Mouse (Mus musculus): ENCODE results near the gene 4930518I15Rik. TPM values are rescaled to one million over a fixed set of nuclear protein-coding genes. Genes with fewer than 3 reads are reported as not detected.
"Not testable (repeated sequence)": the region's sequence is repeated elsewhere in the genome, so short reads cannot be mapped to it uniquely, and the experiment has no call there.

Gene 4930518I15Rik
- 1 to 10 TPM; 4.3 to 5.2 TPM for total RNA-seq (2021)
- long read RNA-seq, experiment 1, result 0 reads
- long read RNA-seq, experiment 2, partial matches to known transcripts, result 0 of 1 reads
- long read RNA-seq, experiment 2, other reads (novel, unspliced or antisense), result 0 of 1 reads

DNA sequence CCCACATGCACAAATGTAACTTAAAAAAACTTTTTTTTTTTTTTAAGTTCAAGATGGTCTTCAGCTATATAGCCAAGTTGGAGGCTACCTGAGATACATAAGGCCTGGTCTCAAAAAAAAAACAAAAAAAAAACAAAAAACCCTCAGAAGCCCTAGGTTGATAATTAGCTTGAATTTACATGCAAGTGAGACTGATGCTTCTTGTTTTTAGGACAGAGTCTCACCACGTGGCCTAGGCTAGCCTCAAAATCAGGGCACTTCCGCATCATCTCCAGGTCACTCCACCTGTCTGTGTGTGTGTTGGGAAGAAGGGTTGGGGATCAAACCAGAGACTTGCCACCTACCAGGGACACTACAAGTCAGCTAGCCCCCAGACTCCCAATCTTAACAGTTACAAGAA, at the start of gene 4930518I15Rik:
Gene 4930518I15Rik, minus strand, starts transcription at position 112 of the 400 bp plus-strand sequence.
- DNase-seq (ENCODE audit: low spot score in 2 of 2), result no peak

DNA sequence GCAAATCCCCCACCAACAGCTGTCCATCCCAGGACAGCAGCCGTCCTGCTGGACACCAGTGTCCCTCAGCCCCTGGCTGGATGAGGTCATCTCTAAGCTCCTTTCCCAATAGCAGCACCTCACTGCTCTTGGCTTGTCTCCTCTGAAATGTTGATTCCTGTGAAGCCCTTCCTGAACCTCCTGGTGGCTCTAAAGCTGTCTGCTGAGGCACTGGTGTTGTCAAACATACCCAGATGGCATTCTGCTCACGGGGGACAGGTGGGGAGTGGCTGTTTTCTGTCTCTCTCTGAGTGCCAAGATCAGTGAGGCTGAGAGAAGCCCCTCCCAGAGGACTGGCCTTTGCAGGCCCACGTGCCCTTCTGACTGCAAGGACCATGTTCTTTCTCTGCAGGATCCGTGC, 48.2 kb upstream of the 4930518I15Rik start:
- not testable (repeated sequence) for DNase-seq (ENCODE audit: low spot score in 2 of 2)

DNA sequence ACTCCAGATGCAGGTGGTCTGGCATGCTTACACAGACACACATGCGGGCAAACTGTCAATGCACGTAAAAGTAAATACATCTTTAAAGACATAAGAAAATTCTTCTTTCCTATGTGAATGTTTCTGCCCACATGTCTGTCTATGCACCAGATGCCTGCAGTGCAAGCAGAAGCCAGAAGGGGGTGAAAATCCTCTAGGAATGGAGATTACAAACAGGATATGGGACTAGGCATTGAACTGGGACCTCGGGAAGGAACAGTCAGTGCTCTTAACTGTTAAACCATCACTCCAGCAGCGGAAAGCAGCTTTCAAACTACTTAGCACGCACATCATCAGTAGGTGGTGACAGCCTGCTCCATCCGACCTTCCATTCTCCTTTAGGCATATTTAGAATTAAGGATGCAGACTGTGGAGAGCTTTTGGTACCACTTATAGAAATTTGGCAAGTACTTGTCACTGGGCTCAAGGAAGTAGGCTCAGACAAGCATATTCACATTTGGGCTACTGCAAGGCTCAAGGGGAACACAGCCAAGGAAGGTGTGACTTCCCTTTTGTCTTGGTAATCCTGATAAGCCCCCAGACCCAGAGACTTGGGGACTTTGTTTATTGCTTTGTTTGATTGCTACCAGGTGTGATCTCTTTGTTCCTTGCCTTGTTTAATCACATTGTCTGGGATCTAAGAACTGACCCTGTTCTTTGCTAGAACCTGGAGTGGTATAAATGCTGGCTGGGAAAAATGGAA, 47.4 kb upstream of the 4930518I15Rik start:
- DNase-seq (ENCODE audit: low spot score in 2 of 2), result peak in 1 of 2 experiments; percentile 28

DNA sequence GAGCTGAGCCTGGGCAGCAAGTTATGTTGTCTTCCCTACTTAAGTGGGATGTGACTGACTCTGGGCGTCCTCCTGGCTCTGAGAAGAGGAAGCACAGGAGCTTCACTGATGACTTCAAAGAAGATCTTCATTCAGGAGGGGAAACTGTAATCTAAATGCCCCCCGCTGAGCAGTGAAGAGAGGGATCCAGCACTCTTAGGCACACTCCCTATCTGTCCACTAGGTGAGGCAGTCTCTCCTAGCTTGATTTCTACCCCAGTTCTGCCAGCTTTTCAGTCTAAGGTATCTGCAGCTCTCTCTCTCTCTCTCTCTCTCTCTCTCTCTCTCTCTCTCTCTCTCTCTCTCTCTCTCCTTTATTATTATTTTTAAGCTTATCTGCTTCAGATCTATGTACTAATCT, 45.6 kb upstream of the 4930518I15Rik start:
- DNase-seq (ENCODE audit: low spot score in 2 of 2), result no peak

DNA sequence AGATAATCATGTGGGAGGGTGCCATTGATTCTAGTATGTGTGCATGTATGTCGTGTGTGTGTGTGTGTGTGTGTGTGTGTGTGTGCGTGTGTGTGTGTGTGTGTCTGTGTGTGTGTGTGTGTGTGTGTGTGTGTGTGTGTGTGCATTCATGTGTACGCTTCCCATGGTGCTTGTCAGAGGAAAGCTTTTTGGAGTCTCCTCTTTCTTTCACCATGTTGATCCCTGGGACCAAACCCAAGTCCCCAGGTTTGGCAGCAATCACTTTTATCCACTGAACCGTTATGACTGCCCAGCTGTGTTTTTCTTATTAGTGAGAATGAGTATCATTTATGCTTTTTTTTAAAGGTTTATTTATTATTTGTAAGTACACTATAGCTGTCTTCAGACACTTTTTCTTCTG, 44.7 kb upstream of the 4930518I15Rik start:
- DNase-seq (ENCODE audit: low spot score in 2 of 2), result not testable (repeated sequence)

DNA sequence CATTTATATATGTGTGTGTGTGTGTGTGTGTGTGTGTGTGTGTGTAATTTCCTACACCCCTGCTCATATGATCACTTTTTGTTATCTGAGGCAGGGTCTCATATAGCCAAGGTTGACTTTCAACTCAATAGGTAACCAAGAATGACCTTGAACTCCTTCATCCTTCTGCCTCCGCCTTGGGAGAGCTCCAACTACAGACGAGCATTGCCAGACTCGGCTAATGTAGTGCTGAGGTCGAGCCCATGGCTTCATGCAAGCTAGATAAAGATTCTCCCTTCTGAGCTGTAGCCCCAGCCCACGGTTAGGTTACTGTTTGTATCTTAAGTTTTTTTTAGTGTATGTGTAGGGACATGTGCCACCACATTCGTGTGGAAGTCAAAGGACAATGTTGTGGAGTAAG, 44.1 kb upstream of the 4930518I15Rik start:
- no peak for DNase-seq (ENCODE audit: low spot score in 2 of 2)

DNA sequence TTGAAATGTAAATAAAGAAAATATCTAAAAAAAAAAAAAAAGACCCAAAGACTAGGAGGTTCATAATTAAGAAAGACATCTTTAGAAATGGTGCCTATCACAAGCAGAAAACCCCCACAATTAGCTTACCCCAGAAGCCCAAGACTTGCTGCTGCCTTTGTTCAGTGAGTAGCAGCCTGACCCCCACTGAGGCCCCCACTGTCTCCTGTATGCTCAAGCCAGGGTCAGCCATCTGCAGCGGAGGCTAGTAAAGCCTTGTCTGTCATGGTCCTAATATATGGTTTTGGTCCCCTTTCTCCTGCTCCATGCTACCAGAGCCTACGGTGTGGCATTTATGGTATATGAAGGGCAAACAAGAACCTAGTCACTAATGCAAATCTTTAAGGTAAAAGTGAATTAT, 43.6 kb upstream of the 4930518I15Rik start:
- DNase-seq (ENCODE audit: low spot score in 2 of 2), result no peak

DNA sequence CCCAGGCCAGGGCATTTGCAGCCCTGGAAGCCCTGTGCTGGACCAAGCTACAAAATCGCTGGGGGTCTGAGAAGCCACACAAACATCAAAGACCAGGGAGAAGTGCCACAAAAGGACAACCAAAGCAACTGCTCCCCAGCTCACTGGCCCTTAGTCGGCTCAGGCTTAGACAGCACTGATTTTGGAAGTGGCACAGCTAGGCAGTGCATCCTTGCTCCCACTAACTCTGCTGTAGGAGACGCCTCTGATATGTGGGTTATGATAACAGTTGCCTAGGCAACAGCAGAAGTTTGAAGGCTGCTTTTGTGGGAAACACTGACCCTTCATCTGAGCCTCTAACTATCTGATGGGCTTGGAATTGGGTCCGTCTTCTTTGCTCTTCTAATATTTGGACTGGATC, 41.4 kb upstream of the 4930518I15Rik start:
- DNase-seq (ENCODE audit: low spot score in 2 of 2), result no peak

DNA sequence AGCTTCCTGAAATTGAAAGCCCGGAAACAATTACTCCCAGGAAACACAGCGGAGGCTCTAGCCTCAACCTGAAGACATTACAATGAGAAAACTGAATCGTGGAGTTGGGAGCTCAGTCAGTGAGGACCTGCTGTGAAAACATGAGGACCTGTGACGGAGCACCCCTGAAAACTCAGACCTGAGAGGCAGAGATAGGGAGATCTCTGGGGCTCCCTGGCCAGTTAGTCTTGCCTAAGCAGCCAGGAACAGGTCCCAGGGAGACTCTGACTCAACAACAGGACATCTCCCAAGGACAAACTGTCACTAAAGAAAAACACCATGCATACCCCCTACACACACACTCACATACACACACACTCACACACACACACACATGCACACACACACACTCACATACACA, 40.6 kb upstream of the 4930518I15Rik start:
- no peak for DNase-seq (ENCODE audit: low spot score in 2 of 2)

DNA sequence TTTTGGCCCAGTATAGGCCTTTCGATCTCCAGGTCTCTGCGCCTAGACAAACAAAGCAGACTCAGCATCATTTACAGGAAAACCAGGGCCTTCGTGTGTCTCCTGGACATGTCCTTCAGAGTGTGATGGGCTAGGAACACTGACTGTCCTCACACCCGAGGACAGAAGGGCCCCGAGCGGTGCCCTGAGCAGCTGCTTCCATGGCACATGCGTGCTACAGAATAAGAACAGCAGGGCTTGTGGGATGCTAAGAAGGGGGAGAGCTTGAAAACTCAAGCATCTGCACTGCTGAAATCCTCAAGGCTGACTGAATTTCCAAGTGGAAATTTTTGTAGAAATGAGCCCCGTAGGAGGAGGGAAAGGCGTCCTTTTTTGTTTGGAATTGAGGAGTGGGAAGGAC, 39.3 kb upstream of the 4930518I15Rik start:
- DNase-seq (ENCODE audit: low spot score in 2 of 2), result no peak

DNA sequence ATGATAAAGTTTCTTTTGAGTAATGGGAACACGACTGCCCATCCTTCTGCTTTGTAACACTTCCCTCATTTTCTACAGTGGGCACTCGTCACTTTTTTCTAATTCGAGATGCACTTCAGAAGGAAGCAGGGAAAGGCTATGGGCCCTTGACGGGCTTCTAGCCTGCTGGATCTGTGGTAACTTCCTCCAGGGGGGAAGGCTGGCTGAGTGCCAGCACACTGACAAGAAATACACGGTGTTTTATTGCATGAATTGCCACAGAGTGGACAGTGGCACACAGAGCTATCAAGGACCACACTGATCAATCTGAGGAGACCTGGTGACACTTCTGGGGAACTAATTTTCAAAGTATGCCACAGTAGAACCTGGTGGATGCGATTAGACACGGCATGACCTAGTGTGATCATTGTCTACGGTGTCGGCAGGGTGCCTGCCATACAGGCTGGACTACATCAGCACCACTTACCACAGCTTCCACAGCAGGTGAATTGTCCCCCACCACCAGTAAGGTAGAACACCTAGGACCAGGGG, 38.7 kb upstream of the 4930518I15Rik start:
- no peak for DNase-seq (ENCODE audit: low spot score in 2 of 2)

DNA sequence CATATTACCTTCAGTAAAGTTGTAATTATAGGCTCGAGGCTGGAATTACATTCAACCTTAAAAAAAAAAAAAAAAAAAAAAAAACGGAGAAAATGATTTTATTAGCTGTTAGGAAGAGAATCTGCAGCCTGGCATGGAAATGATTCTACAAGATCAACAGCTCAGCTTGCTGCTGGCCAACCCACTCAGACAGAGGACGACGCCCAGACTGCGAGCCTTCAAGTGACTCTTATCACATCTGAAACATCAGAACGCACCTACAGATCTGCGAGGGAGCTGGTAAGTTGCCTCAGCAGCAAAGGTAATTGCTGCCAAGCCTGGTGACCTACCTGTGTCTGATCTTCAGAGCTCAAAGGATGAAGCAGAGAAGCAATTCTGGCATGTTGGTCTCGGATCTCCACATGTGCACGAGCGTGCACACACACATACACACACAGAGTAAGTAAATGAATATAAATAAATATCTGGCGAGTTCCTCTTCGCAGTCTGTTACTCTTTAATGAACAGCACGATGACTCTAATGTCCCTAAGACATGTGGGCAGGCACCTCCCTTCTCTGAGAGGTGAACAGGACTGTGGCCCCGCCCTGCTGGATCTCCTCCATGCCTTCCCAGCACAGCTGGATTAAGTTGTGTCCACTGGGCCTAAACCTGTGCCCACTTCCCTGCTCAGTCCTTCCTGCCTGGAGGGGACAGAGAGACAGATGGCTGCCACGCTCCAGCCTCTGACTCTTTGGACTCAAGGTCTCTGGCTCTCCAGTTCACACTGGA, 36.9 kb upstream of the 4930518I15Rik start:
- DNase-seq (ENCODE audit: low spot score in 2 of 2), result no peak

DNA sequence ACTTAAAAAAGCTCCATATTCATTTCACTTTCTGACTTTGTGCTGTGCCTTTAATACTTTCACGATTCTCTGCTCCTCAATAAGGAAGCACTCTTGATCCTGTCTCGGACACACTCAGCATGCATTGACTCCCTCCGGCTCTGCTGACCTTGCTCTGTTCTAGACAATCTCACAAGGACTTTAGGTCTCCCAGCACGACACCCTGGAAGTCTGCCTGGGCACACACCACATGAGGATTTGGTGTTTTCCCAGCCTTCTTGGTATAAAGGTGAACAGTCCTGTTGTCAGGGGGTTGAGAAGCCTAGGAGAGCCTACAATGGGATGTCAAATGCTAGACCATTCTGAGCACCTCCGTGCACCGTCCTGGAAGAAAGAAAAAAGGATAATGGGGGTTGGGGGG, 35.1 kb upstream of the 4930518I15Rik start:
- DNase-seq (ENCODE audit: low spot score in 2 of 2), result no peak

DNA sequence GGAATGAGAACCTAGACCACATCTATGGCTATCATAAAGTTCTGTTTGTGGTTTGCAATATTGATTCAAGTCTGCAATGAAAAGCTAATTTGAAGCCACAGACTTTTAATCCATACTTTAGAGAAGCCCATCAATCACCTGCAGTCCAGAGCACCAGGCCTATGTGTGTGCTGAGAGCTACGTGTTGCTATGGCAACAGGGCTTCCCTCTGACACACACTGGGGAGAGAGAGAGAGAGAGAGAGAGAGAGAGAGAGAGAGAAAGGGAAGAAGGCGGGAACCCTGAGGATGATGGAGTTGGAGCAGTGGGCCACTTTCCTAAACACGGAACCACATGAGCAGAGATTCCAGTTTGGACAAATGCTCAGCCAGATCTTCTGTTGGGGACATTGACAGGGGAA, 34.5 kb upstream of the 4930518I15Rik start:
- DNase-seq (ENCODE audit: low spot score in 2 of 2), result no peak

DNA sequence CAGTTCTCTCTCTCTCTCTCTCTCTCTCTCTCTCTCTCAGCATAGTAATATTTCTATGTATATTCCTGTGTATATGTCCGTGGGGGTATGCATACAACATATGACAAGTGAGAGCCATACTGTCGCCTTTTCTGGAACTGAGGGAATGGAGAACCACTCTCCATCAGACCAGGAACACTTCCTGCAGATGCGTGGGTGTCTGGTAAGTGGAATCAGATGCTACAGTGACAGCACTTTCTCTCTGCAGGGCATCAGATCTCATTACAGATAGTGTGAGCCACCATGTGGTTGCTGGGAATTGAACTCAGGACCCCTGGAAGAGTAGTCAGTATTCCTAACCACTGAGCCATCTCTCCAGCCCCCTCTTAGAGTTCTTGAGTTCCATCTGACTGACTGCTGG, 30.7 kb upstream of the 4930518I15Rik start:
- DNase-seq (ENCODE audit: low spot score in 2 of 2), result no peak

DNA sequence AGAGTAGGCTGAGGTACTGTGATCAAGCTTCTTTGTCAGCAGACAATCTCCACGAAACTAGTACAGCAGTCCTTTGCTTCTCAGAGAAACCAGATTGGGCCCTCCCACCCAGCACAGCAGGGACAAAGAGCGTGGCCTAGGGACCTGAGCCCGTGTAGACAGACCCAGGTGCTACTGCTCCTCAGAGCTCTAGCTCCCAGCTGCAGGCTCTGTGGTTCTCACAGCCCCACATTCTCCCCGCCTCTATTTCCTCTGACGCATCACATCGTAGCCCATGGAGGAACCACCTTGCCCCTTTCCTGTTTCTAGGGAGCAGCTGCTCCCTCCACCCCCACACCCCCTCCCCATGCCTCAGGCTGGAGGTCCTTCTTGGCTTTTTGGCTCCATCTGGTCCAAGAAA, 29.3 kb upstream of the 4930518I15Rik start, which contains the start of gene Sla2:
Gene Sla2, minus strand, starts transcription at position 176 of the 400 bp plus-strand sequence.
- no peak for DNase-seq (ENCODE audit: low spot score in 2 of 2)

DNA sequence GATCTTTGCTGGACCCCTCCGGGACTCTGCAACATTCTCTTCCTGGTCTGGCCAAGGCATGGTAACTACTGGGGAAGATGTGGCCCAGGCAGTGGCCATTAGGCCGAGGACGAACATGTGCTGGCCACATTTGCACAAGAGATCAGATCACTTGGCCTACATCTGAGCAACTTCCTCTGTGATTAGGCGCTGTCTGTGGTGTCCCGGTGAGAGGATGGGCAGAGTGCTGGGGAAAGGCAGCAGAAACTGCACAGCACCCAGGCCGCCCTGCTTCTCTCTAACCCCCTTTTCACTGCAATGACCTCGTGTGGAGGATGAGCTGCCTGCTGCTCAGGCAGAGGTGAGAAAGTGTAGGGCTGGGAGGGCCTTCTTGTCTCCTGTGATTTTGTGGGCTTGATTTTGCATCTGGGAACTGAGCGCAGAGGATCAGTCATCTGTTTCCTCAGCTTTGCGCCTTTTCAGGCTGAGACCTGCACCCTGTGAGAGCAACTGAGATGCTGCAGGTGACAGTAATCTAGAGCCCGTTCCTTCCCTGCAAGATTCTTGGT, 28.4 kb upstream of the 4930518I15Rik start:
- DNase-seq (ENCODE audit: low spot score in 2 of 2), result no peak

DNA sequence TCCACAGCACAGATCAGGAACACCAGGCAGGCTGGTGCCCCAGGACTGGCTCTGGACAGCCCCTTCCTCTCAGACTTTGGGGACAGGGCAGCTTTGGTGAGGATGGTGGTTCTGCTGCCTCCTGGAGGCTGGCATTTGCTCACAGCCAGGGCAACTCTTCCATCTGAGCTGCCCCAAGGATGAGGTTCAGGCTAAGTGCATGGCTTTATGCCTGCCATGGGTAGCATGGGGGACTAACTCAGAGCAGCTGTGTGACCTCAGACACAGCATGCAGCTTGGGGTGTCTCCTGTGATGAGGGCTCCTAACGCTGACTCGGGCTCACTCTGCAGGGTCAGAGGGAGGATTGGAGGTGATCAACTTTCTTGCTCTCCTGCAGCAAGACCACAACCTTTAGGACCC, 27.9 kb upstream of the 4930518I15Rik start:
- not testable (repeated sequence) for DNase-seq (ENCODE audit: low spot score in 2 of 2)

DNA sequence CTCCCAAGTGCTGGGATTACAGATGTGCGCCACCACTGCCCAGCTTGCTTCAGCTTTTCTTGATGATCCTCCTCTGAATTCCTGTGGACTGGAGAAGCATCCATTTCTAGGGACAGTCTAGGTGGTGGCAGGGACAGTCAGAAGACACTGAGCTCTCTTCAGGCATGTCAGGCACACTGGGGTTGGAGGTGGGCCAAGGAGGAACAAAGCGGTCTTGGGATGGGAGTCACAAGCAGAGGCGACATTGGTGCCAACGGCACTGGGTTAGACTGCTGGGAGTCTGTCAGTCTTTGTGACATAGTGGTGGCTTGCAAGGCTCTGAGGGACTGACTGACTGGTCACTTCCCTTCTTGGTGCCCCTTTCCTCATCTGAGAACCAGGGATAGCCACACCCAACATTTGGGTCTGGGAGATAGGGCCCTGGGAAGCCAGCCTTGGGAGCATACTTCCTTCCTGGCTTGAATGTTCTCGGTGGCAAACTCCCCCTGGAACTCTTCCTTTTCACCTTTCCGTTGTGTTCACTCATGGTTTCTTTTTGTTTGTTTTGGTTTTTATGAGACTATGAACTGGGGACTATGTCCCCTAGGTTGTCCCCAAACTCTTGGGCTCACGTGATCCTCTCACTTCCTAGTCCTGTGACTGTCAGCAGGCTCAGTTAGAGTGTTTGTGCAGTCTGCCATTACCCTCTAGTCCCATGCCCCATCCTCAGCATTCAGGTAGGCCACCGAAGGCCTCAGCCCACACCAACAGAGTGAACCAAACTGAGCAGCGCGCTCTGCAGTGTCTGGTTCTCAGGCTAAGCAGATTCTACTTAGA, 26.9 kb upstream of the 4930518I15Rik start:
- no peak for DNase-seq (ENCODE audit: low spot score in 2 of 2)

DNA sequence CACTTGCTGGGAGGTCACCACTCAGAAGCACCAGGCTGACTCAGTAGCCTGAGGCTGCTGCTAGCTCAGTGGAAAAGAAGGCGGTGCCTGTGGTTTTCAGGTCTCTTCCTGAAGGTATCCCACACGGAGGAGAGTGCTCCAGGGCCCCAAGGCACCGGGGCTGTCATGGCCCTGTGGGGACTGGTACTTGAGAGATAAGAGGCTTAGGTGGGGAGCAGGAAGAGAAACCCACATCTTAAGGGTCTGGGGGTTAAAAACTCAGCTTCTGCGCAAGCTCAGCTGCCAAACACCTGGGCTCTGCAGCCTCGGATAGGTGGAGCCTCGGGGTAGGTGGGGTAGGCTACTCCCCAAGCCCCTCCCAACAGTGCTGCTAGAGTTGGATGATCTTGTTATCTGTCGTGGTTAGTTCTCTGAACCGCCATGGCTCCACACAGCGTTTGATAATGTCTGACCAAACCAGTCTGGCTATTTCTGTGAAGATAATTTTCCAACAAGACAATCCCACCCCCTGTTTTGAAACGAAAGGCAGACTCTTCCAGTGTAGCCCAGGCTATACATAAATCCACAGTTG, 24.8 kb upstream of the 4930518I15Rik start:
- DNase-seq (ENCODE audit: low spot score in 2 of 2), result no peak
